Mouse (Mus musculus): Measurements from ENCODE around the gene Grm4.

DNA sequence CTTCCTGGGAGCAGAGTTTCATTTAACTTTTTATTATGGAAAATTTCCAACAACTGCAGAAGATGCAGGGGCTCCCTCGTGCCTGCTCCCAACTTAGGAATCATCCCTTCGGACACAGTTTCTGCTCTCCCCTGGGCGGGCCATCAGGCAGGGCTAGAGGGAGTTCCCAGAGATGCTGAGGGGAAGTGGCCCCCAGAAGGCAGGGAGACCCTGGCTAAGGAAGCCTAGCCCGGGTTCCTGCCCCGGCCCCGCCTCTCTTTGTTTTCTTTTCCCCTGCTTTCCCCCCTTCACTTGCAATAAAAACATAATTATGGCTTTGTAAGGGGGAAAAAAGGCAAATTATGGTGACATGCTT, 98.9 kb downstream of the Grm4 start:
- TF ChIP-seq E2F4 (IDR thresholded peaks at IDR 0.05; ENCODE audit: insufficient read depth) (no peak), POLR2A (IDR thresholded peaks at IDR 0.05; ENCODE audit: insufficient read length, low read depth) (no peak), TCF3 (IDR thresholded peaks at IDR 0.05; ENCODE audit: insufficient read length, low read depth) (no peak), REST (IDR thresholded peaks at IDR 0.05; ENCODE audit: insufficient read depth, insufficient read length) (no peak), MYOD1 (IDR thresholded peaks at IDR 0.05; ENCODE audit: control insufficient read depth in 1 of 3, insufficient read length in 2 of 3, low read depth in 2 of 3) (no peak), MAX (IDR thresholded peaks at IDR 0.05; ENCODE audit: low read depth) (no peak)

Data from myocyte (in vitro differentiated cells).